Mouse (Mus musculus) cortical plate, adult 2 months (tissue): ENCODE results near the gene Tanc2.

Source experiments
- CTCF ChIP-seq: fragments of 200-500 bp; IDR thresholded peaks from 2 replicates; pipeline ENCODE4 v1.5.1; 2011; ENCODE audit warnings: mild to moderate bottlenecking, control low read depth, low read length; ENCODE audit not compliant: insufficient read depth; ENCODE audit errors: extremely low read depth
- POLR2A ChIP-seq: fragments of 200-500 bp; IDR thresholded peaks from 2 replicates; pipeline ENCODE4 v1.6.1; 2011; ENCODE audit warnings: mild to moderate bottlenecking, low read length, control low read depth; ENCODE audit not compliant: insufficient read depth; ENCODE audit errors: extremely low read depth

DNA sequence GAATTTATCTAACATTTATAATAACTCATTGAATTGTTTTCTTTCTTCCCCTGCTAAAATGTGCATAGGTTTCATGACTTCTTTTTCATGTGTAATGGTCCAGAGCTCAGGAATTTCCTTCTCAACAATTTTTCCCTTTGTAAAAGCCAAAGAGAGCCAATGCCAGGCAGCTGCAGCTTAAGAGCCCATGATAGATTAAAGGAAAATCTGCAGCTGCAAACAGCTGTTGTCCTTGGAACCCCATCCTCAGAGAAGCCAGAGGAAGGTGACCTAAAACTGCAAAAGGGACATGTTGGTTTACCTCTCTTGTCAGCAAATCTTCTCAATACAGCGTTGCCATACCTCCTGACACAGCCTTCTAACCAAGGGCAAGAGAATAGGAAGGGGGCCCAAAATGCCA, 313.2 kb downstream of the Tanc2 start:
- TF ChIP-seq CTCF: no peak
- no peak for TF ChIP-seq POLR2A
